Mouse (Mus musculus) natural killer cell, adult 2 months (primary cell): ENCODE data around the gene Klhl11.

ENCODE experiments used
- DNase-seq, 2 experiments: peaks; one replicate each; pipeline ENCODE4 v3.0.0; 2022; ENCODE audit warnings: low spot score in 2 of 2

The Klhl11 gene

DNA sequence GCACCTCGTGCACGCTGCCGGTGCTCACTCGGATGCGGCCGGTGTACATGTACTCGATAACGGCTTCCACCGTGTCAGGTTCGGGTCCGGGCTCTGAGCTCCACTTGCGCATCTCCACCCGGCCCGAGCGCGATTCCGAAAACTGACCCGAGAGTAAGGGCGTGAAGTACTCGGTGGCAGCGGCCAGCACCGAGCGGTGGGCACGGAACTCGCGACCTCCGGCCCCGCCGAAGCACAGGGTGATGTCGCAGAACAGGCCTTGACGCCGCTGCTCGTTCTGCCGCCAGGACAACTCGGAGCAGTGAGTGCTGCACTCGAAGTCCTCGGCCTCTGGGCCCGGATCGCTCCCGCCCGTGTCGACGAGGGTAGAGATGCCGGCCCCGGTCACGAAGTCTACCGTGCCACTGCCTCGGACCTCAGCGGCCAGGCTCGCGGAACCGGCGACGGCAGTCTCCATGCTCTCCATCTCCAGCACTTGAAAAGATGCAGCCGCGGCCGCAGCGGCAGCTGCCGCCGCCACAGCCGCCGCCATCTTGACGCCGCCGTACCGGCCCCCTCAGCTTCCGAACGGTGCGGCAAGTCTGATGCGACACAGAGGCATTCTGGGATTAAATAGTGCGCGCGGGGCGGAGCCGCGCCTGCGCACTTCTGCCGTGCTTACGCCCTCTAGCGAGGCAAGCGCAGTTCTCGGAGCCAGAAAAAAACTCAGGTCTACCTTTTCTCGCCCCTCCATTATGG is at the start of gene Klhl11:
TSS of gene Klhl11 (minus strand) at position 545 of the 738 bp plus-strand sequence.
- peak; percentile 91 to 93 for DNase-seq

DNA sequence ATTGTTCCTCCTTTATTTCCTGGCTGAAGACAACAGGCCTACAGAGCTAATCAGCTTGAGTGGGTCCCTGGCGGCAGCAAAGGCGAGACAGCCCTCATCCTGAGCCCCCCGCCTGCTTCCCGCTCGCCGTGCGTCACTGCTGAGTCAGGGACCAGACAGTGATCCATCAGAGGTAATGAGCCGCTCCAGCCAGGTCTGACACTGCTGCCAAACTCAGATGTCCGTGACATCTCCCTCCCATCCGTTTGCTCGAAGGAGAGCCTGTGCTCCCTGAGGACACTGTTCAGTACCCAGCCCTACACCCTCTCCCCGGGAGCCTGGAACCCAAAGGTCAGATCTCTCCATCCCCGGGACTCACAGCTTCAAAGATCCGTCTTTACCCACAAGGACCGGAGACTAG is 48.3 kb upstream of the Klhl11 start:
- DNase-seq = no peak

DNA sequence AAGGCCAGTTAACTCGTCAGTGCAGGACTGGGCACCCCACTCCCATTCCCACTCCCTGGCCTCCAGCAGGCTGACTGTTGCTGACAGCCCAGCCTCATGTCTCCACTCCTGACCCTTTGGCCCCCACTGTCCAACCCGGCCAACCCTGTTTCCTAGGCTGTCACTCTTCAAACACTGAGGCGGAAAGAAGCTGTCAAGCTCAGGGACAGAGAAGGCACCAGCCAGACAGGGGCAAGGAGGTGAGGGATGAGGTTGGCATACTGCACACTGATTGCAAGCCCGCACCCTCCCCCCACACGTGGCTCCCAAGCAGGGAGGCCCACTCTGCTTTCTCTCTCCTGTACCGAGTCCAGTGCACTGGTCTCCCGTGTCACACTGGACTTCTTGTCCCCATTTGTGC is 46.6 kb upstream of the Klhl11 start:
- no peak for DNase-seq

DNA sequence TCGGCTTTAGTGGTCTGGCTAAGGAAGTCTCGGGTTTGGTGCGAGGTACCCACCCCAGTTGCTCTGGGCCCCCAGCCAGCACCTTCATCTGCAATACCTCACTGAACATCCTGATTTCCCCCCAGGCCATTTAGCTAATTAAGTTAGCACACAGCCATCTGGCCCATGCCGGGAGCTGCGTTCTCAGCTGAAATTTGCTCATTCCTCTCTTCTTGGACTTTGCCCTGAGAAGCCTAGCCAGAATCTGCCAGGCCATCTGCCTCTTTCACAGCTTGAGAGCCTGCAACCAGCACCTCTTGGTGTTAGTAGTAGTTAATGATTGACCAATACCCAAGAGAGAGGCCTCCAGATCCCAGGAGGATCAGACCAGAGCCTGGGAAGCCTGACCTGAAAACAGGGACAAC is 45.6 kb upstream of the Klhl11 start:
- no peak for DNase-seq

DNA sequence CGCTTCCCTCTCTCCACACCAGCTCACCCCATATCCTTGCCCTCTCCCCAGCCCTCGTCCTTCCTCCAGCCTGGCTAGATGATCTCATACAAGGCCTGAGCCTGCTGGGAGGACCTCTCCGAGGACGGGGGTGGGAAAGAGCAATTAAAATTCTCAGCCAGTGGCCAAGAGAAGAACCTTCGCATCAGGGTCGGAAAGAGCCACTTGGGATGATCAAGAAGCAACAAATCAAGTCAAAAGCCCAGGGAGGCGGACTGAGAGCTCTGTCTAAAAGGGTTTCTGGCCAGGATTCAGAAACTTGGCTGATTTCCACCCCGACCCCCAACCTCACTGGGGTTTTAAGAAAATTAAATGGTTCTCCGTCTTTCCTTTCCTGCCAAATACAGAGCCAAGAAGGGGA is 43.8 kb upstream of the Klhl11 start:
- no peak for DNase-seq

DNA sequence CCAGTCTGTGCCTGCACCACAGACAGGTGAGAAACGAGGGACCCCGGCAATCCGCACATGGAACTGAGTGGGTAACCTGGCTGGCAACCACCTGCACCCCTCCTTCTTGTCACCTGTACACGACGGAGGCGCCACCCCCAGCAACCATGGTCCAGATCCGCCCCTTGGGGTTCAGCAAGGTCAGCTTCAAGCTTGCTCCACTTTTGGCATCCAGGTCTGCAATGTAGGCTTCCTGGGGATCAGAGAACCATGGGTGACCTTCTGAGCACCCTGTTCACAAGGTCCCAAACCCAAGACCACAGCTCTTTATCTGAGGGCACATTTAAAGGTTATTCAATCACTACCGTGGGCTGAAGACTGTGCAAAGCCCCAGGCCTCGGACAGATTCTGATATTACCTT is 43.2 kb upstream of the Klhl11 start:
- DNase-seq = no peak

DNA sequence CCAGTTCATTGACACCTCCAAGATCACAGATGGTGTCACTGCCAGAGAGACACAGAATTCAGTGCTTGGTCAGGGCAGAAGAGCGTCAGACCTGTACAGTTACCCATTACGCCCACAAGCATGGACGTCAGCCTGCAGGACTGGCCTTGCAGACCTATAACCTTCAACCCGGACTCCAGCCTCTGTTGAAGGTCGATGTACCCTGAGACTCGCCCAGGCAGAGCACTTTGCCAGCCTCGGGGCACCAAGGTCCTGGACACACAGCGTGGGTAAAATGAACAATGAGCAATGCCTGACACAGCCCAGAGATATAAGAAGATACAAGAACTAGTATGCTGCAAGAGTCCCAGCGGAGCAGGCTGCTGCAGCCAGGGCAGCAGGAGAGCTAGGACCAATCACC is 42.5 kb upstream of the Klhl11 start:
- no peak for DNase-seq

DNA sequence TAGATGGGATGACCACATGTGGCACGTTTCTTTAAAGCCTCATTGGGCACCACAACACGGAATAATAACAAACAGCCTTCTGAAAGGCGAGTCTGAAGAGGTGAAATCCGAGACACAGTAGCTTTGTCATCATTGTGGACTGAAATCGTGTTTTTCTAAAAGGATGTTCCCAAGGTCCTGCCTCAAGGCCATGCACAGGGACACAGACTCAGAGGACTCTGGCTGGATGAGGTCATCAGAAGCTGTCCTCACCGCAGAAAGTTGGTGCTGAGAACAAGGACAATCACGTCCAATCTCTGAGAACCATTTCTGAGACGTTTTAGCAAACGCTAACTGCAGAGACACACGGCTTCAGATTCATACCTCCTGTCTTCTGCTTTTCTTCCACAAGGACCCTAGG is 41.2 kb upstream of the Klhl11 start:
- DNase-seq = no peak

DNA sequence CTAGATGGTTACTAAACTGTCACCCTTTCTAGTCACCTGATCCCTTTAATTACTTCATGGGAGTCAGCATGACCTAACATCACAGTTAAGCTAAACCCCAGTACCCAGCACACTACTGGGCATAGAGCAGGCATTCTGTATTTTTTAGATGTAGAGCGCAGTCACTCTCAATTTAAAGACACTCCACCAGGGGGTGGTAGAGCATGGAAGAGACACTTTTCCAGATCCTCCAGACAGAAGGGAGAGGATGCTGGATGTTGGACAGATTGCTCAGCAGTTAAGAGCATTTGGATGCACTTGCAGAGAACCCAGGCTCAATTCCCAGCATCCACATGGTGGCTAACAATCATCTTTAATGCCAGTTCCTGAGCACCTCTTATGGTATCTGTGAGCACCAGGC is 39.8 kb upstream of the Klhl11 start:
- DNase-seq = no peak

DNA sequence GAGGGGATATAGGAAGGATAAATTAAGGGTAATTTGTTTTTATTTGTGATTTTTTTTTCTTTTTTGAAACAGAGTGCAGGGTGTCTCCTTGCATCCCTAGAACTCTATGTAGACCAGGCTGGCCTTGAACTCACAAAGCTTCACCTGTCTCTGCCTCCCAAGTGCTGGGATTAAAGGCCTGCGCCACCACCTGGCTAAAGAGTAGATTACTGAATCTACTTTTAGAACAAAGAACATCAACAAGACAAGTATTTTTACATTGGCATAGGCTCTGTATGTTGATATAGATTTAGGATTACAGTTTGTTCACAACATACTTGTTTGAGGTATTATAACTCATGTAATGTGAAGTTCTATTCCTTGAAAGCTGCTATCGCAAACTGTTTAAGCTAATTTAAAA is 38.0 kb upstream of the Klhl11 start:
- DNase-seq = no peak

DNA sequence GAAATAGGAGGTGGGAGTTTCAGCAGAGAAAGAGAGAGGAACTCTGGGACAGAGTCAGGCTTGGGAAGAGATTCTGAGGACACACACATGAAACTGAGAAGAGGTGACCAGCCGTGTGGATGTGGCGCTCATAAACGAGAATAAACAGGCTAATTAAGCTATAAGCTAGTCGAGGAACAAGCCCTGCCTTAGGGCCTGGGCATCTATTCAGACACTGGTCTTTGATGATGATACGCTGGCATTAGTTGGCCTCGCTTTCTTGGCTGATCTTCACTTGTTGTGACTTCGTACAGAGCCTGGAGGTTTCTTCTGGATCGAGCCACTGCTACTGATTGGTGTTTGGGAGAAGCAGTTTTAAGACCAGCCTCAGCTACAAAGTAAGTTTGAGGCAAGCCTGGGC is 33.5 kb upstream of the Klhl11 start:
- no peak for DNase-seq

DNA sequence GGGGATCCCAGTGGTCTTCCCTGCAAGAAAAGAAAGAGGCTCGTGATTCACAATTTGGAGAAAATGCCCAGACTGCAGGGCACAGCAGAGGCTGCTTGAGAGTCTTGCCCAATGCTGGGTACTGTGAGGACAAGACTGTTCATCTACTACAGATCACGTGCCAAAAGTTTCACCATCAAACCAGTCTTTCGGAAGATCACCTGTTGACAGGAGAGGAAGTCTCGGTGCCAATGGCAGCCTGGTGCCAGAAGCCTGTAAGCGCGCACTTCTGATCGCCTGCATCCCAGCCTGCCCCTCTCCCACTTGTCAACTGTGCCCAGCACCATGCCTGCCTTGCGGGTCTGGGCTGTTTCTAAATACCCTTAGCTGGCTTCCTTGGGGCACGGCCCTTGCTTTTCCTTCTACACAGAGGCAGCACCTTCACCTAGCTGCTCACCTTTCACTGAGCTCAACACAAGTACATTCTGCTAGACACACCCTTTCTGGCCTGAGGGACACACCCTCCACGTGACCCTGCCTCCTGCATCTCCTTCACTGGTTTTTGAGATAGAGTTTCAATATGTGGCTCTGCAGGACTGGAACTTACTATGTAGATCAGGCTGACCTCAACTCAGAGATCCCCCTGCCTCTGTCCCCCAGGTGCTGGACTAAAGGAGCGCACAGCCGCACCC is 32.6 kb upstream of the Klhl11 start:
- DNase-seq = no peak

DNA sequence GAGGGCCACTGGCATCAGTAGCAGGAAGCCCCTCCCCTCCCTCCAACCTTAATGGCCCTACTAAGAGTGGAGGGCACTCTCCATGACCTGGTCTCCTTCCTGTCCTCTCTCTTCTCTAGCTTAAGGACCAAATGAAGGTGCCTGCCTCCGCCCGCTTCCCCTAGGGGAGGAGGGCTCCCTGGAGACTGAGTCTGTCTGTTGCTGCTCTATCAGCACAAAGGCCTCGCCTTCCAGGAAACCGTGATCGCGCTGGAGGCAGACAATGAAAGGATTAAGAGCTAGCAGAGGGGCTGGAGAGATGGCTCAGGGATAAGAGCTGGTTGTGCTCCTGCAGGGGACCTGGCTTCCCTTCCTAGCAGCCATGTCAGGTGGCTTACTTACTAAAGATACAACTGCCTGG is 28.8 kb upstream of the Klhl11 start:
- no peak for DNase-seq

DNA sequence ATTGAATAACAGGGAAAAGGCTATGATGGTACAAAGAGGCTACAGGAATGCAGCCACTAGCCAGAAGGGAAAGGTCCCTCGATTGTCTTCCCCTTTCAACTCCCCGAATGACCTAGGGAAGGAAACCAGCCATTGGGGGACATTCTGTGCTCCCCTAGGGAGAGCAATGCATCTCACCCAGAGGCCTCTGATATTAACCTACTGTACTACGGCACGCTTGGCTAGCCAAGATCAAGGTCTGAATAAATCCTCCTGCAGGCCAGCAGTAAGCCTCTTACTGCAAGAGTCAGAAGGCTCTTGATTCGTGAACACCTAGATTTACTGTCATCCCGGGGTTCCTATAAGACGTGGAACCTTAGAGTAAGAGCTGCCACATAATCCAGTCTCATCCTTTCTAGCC is 28.1 kb upstream of the Klhl11 start:
- no peak for DNase-seq

DNA sequence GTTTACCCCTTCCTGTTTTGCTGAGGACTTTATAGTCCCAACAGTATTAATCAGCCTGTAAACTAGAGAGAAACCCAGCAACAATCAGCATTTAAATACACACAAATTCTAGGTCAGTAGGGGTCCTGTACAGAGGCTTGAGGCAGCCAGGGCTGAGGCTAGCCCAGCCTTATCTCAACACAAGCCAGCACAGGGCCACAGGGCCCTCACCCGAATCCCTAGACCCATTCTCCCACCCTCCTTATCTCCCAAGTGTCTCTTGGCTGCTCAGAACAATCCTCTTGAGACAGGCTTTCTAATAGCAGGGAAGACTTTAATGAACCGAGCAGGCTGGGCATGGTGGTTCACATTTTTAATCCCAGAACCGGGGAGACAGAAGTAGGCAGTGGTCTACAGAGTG is 27.7 kb upstream of the Klhl11 start:
- DNase-seq = no peak

DNA sequence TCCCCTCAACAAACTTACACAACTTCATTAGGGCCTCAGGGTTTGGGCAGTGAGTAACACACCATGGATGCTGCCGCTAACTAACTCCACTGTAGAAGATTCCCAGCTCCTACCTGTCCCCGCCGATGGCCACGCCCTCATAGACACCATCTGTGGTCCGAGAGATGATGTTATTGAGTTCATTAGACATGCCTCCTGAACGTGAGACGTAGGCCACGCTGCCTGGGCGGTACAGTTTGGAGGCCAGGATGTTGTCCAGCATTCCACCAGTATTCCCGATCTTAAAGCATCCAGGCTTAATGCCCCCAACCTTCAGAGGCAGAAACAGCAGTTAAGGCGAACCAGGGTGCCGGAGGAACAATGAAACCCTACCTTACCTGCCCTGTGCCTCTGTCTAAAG is 21.2 kb upstream of the Klhl11 start:
- DNase-seq = no peak

DNA sequence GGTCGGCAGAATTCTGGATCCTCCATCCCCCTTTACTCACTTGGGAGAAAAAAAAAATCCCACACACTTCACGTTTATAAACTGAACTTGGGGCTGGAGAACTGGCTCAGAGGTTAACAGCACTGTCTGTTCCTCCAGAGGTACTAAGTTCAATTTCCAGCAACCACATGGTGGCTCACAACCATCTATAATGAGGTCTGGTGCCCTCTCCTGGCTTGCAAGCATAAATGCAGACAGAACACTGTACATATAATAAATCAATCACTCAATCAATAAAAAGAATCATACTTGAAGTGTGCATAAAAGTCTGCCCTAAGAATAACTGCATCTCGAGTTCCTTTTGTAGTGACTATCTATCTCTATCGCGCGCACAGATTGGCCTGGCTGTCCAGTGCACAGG is 18.4 kb upstream of the Klhl11 start:
- no peak for DNase-seq

DNA sequence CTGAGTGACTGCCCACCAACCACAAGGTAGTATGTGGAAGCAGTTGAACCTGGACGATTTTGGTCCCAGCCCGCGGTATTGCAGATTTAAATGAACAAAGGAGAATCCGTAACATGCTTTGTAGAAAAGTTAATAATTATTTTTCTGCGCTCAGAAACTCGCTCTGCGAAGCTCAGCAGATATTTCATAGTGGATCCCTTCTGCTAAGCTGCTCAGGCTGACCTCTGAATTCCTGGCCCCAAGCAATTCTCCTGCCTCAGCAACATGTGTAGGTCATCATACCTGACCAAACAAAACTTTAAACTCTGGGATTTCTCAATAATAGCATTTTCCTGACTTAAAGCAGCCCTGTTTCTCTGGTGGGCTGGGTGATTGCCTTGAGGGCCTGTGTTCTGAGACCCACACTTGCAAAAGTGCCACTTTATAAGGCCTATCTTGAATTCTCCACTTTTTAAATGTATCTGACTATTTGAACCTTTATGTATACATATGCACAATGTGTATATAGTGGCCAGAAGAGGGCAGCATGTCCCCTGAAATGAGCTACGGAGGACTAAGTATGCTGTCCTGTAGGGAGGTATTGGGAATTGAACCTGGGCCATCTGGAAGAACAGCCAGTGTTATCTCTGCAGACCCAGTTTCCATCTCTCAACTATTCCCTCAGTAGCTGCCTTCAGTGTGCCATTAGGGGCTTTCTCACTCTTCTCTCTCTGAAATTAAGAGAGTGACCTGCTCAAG is 13.4 kb upstream of the Klhl11 start:
- DNase-seq = peak in 1 of 2 experiments; percentile 18

DNA sequence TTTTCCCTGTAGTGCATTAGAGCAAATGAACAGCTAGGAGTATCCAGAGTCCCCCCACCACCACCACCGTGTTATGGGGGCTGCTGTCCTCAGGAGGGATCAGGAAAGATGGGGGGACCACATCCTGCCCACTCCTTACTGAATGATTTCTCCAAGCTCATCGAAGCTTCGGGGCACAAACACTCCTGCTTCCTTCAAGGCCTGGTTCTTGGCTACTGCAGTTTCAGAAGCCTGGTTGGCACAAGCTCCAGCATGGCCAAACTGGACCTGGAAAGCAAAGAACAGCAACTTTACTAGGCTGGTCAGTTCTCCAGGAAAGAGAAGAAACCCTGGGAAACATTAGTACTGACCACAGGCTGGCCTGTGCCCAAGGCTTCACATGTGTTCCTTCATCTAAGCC is 11.9 kb upstream of the Klhl11 start:
- no peak for DNase-seq

DNA sequence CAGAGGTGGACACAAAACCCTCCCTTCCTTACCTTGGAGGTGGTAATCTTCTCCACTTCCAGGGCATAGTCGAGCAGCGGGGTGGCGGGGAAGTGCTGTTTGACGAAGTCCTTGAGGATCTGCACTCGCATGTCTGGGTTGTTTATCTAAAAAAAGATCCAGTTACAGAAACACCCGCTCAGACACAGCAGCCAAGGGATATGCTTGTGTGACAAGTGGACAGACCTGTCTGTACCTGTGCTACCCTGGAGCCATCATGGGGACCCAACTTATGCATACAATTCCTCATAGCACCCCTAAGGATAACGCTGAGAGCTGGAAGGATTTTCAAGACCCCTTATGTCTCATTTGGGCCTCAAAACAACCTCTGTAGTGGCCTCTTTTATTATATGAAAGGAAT is 6.6 kb upstream of the Klhl11 start:
- no peak for DNase-seq

DNA sequence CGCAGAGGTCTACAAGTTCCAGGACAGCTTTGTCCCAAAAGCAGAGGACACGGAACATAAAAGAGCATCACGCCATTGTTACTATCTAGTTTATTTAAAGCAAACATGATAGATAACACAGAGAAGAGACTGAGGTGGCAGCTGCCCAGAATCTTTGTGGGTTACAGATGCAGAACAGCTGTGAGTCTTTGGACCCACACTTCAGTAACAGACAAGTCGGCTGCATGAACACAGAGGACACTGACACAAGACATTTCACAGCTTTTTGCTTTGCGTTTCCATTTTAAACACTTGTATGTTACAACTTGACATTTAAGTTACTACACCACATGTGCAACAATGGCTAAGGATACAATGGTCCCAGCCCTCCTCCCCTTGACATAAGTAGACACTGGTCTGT is 3.7 kb upstream of the Klhl11 start:
- no peak for DNase-seq

DNA sequence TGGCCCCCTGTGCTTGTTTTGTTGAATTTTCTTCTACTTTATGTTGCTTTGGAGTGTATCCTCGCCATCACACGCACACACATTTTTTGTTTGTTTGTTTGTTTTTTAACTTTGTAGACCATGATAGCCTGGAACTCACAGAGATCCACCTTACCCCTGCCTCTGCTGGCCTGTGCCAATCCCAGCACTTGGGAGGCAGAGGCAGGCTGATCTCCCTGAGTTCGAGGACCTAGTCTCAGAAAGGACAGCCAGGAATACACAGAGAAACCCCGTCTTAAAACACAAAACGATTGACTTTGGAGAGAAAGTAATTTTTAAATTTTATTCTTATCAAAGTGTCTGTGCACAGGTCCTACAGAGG is 374 bp upstream of the Klhl11 start:
- no peak for DNase-seq
